Mouse (Mus musculus): Measurements from ENCODE around the gene Fuca1. TPM values are rescaled to one million over a fixed set of nuclear protein-coding genes. Genes with fewer than 3 reads are reported as not detected.

Gene Fuca1
- 11.9 and 12.6 TPM in 2 replicates for polyA plus RNA-seq (2012; rRNA removed)

DNA sequence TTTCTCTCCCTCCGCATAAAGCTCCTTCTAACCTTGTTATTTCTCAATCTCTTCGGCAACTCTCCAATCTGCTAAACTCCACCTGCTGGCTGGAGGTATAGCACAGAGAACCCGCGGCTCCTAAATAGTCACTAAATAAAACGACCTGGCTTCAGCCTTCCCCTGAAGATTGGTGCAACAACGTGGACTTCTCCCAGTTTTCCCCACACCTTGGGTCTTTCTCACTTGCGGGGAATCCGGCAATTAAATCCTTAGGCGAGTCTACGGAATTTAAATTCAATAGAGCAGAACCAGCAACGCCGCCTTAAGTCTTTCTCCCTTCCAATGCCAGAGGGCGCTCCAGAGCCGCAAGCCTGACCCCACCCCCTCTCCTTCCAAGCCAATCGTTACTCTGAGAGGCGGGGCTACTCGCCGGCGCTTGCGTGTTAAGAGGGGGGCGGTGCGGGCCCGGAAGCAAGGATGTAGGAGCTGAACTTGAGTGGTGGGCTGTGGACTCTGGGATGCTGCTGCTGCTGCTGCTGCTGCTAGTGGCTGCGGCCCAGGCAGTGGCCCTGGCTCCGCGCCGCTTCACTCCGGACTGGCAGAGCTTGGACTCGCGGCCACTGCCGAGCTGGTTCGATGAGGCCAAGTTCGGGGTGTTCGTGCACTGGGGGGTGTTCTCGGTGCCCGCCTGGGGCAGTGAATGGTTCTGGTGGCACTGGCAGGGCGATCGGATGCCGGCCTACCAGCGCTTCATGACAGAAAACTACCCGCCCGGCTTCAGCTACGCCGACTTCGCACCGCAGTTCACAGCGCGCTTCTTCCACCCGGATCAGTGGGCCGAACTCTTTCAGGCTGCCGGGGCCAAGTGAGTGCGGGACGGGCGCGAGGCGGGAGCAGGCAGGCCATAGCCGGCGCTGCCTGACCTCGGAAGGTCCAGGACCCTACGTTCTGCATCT is at the start of gene Fuca1:
Gene Fuca1, plus strand, starts transcription at position 432 of the 938 bp plus-strand sequence.

DNA sequence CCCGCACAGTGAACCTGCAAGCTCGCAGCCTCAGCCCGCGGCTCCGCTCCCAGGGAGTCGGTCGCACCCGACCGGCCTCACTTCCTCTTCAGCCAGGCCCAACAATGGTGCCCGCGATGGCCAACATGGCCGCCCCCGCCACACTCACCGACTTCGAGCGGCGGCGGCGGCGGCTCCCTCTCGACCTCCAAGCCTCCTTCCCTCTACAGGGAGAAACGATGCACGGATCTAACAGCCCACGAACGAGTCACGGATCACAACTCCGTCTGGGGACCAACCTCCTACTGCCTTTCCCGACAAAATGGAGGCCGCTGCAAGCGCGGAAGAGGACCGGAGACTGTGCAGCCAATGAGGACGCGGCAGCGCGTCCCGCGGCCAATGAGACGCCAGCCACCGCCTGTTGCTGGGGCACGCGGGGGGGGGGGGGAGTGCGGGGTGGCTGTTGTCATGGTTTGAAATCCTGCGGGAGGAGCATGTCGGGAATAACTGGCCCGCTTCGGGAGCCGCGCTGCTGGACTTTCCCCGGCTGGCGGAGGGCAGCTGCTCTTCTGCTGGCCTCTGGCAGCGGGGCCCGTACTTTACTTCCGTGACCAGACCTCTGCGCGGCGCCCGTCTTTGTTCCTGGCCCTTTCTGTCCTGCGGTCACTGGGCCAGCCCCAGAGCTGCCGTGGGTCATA is 46.9 kb upstream of the Fuca1 start, which contains the start of gene Pnrc2:
Gene Pnrc2, minus strand, starts transcription at position 325 of the 677 bp plus-strand sequence.

GRCm38 (mm10) chr4:135895071-135895571 is 25.4 kb upstream of the Fuca1 start, which contains the start of gene Cnr2:
Gene Cnr2, plus strand, starts transcription at chr4:135895394.

GRCm38 (mm10) chr4:135946278-135946658 is 25.7 kb downstream of the Fuca1 start, which contains the start of gene Hmgcl:
Gene Hmgcl, plus strand, starts transcription at chr4:135946448.

DNA sequence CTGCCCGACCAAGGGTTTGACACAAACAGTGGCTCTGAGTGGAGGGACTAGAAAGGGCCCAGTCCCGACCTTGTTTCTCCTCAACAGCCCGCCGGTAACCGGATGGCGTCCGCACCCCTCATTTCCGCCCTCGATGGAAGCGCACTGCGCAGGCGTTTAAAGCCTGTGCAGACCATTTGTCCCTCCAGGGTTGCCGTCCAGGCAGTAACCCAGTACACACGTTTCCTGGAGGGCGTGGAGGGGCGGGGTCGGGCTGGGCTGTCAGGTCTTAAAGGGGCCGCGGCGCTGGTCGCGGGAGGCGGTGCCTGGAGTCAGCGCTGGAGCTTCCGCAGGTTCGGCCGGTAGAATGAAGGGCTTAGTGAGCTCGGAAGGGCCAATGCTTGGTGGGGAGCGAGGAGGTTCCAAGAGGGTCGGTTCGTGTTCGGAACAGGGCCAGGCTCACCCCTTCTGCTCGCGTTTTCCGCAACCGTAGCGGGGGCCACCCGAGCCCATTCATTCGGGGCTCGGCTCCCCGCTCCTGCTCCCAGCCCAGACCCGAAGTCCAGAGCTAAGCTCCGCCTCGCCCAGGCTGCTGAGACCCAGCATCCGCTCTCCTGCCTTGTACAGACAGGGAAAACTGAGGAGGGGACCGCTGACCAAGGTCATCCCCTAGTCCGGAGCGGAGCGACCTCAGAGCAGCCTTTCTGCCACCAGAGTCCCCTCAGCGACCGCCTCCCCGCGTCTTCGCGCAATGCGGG is 43.1 kb downstream of the Fuca1 start, which contains the start of gene Gale:
Gene Gale, plus strand, starts transcription at position 271 of the 737 bp plus-strand sequence.

GRCm38 (mm10) chr4:135972556-135972906 is 52.0 kb downstream of the Fuca1 start, which contains the start of gene Lypla2:
Gene Lypla2, minus strand, starts transcription at chr4:135972626.

GRCm38 (mm10) chr4:135986943-135987710 is 66.6 kb downstream of the Fuca1 start, which contains the start of gene Pithd1:
Gene Pithd1, minus strand, starts transcription at chr4:135987264.

Other genes with a start within 250 kb of the Fuca1 start
- gene Ifnlr1, start 234.4 kb upstream of the Fuca1 start, polyA plus RNA-seq (2012; rRNA removed) = 0.08 and 0.09 TPM in 2 replicates
- 1.0 and 1.1 TPM in 2 replicates for gene Il22ra1, start 192.6 kb upstream of the Fuca1 start, polyA plus RNA-seq (2012; rRNA removed)
- 0.07 and 0.33 TPM in 2 replicates for gene Myom3, start 161.0 kb upstream of the Fuca1 start, polyA plus RNA-seq (2012; rRNA removed)
- gene Srsf10, start 65.0 kb upstream of the Fuca1 start, polyA plus RNA-seq (2012; rRNA removed) = 50.1 and 59.1 TPM in 2 replicates
- 47.9 and 52.3 TPM in 2 replicates for gene Pnrc2, start 46.9 kb upstream of the Fuca1 start, polyA plus RNA-seq (2012; rRNA removed)
- gene Cnr2, start 25.3 kb upstream of the Fuca1 start, polyA plus RNA-seq (2012; rRNA removed) = 1.8 and 2.1 TPM in 2 replicates
- gene Hmgcl, start 25.7 kb downstream of the Fuca1 start, polyA plus RNA-seq (2012; rRNA removed) = 44.8 and 46.2 TPM in 2 replicates
- 19.5 and 25.1 TPM in 2 replicates for gene Gale, start 43.0 kb downstream of the Fuca1 start, polyA plus RNA-seq (2012; rRNA removed)
- 24.8 and 26.6 TPM in 2 replicates for gene Lypla2, start 51.9 kb downstream of the Fuca1 start, polyA plus RNA-seq (2012; rRNA removed)
- gene Pithd1, start 66.5 kb downstream of the Fuca1 start, polyA plus RNA-seq (2012; rRNA removed) = 44.7 and 54.4 TPM in 2 replicates
- 15.9 and 18.6 TPM in 2 replicates for gene Eloa, start 101.0 kb downstream of the Fuca1 start, polyA plus RNA-seq (2012; rRNA removed)
- gene Rpl11, start 132.7 kb downstream of the Fuca1 start, polyA plus RNA-seq (2012; rRNA removed) = 859 and 885 TPM in 2 replicates
- 18.2 and 22.3 TPM in 2 replicates for gene Id3, start 222.8 kb downstream of the Fuca1 start, polyA plus RNA-seq (2012; rRNA removed)